Mouse (Mus musculus) myocyte (in vitro differentiated cells): ENCODE data around the gene Hoxc8. TPM values are rescaled to one million over a fixed set of nuclear protein-coding genes. Genes with fewer than 3 reads are reported as not detected.

Experiments
- H3K27me3 ChIP-seq: one replicate; pipeline ENCODE4 v1.6.1; 2011; ENCODE audit not compliant: control insufficient read depth, insufficient read depth, insufficient read length
- H3K36me3 ChIP-seq: one replicate; pipeline ENCODE4 v1.6.1; 2011; ENCODE audit not compliant: control insufficient read depth, insufficient read depth
- H3K4me2 ChIP-seq: one replicate; pipeline ENCODE4 v1.6.1; 2011; ENCODE audit warnings: low read depth, control low read depth
- H3K4me3 ChIP-seq: one replicate; pipeline ENCODE4 v1.5.1; 2011; ENCODE audit warnings: mild to moderate bottlenecking, control low read depth, moderate library complexity
- H3K79me2 ChIP-seq: one replicate; pipeline ENCODE4 v1.6.1; 2011; ENCODE audit not compliant: control insufficient read depth, insufficient read depth
- H3ac ChIP-seq: one replicate; pipeline ENCODE4 v1.6.1; 2011; ENCODE audit not compliant: control insufficient read depth, insufficient read length
- CEBPB ChIP-seq: IDR thresholded peaks from 2 replicates; pipeline ENCODE4 v1.6.1; 2011; ENCODE audit warnings: mild to moderate bottlenecking, moderate library complexity; ENCODE audit not compliant: poor library complexity, insufficient read depth, severe bottlenecking
- E2F4 ChIP-seq: IDR thresholded peaks from one replicate; pipeline ENCODE4 v1.6.1; 2011; ENCODE audit warnings: mild to moderate bottlenecking, control low read depth, moderate library complexity; ENCODE audit not compliant: insufficient read depth
- MAX ChIP-seq: IDR thresholded peaks from one replicate; pipeline ENCODE4 v1.6.1; 2011; ENCODE audit warnings: low read depth, mild to moderate bottlenecking, control low read depth
- MYOD1 ChIP-seq, 3 experiments: IDR thresholded peaks; one replicate each; pipeline ENCODE4 v1.6.1; 2011; ENCODE audit warnings: control low read depth in 2 of 3, low read depth in 2 of 3, mild to moderate bottlenecking in 2 of 3, moderate library complexity in 1 of 3; ENCODE audit not compliant: insufficient read length in 2 of 3, control insufficient read depth in 1 of 3
- MYOG ChIP-seq, 3 experiments: IDR thresholded peaks; one replicate each; pipeline ENCODE4 v1.6.1; 2011; ENCODE audit warnings: control low read depth in 2 of 3, low read depth in 2 of 3, mild to moderate bottlenecking in 2 of 3; ENCODE audit not compliant: insufficient read length in 2 of 3, control insufficient read depth in 1 of 3, insufficient read depth in 1 of 3
- POLR2A ChIP-seq: IDR thresholded peaks from one replicate; pipeline ENCODE4 v1.6.1; 2011; ENCODE audit warnings: low read depth, mild to moderate bottlenecking, control low read depth, moderate library complexity; ENCODE audit not compliant: insufficient read length
- POLR2AphosphoS2 ChIP-seq: IDR thresholded peaks from one replicate; pipeline ENCODE4 v1.6.1; 2011; ENCODE audit warnings: low read depth, control low read depth; ENCODE audit not compliant: insufficient read length
- REST ChIP-seq: IDR thresholded peaks from one replicate; pipeline ENCODE4 v1.6.1; 2011; ENCODE audit warnings: mild to moderate bottlenecking, control low read depth, moderate library complexity; ENCODE audit not compliant: insufficient read depth, insufficient read length
- SRF ChIP-seq: IDR thresholded peaks from one replicate; pipeline ENCODE4 v1.6.1; 2011; ENCODE audit warnings: low read depth; ENCODE audit not compliant: control insufficient read depth, insufficient read length
- TCF12 ChIP-seq: IDR thresholded peaks from one replicate; pipeline ENCODE4 v1.6.1; 2011; ENCODE audit warnings: mild to moderate bottlenecking, control low read depth; ENCODE audit not compliant: poor library complexity, insufficient read depth, severe bottlenecking
- TCF3 ChIP-seq: IDR thresholded peaks from one replicate; pipeline ENCODE4 v1.6.1; 2011; ENCODE audit warnings: low read depth, control low read depth; ENCODE audit not compliant: insufficient read length
- USF1 ChIP-seq: IDR thresholded peaks from one replicate; pipeline ENCODE4 v1.6.1; 2011; ENCODE audit warnings: low read depth, mild to moderate bottlenecking, control low read depth, moderate library complexity
- polyA plus RNA-seq: library from polyadenylated mRNA; unstranded; fragments of >200 nt; fragmentation: generic; extraction: Trizol; gene quantifications from one replicate; pipeline ENCODE4 v1.2.1, GENCODE M21; 2012; ENCODE audit warnings: missing spikeins

Gene Hoxc8
- polyA plus RNA-seq, 1 experiment = 0.71 TPM

GRCm38 (mm10) chr15:102959663-102960191 lies 30.7 kb upstream of the Hoxc8 start:
- no peaks in the 10 kb centered on the region for H3K27me3 ChIP-seq
- peaks cover 98% of the 10 kb centered on the region for H3K79me2 ChIP-seq
- H3K36me3 ChIP-seq = no peaks in the 10 kb centered on the region
- peak overlapping the region; percentile 85 for H3K4me3 ChIP-seq
- H3K4me2 ChIP-seq = peak overlapping the region; percentile 100
- peak overlapping the region; percentile 27 for H3ac ChIP-seq
- TF ChIP-seq POLR2AphosphoS2 (peak; percentile 60), MAX (no peak)

- H3K79me2 ChIP-seq = peaks cover 95% of the 10 kb centered on the region
- H3K36me3 ChIP-seq = no peaks in the 10 kb centered on the region
- H3K27me3 ChIP-seq = no peaks in the 10 kb centered on the region
- H3K4me3 ChIP-seq = peak overlapping the region; percentile 85
- H3K4me2 ChIP-seq = peak overlapping the region; percentile 100
- TF ChIP-seq USF1 (no peak), POLR2A (peak; percentile 59), POLR2AphosphoS2 (peak; percentile 65)
- peak overlapping the region; percentile 11 for H3ac ChIP-seq
Observed at GRCm38 (mm10) chr15:102961728-102962127, 28.7 kb upstream of the Hoxc8 start.

GRCm38 (mm10) chr15:102962492-102962891 lies 27.9 kb upstream of the Hoxc8 start:
- Histone ChIP-seq H3K27me3 (no peaks in the 10 kb centered on the region), H3K4me3 (peak overlapping the region; percentile 85), H3K79me2 (peaks cover 95% of the 10 kb centered on the region), H3K36me3 (no peaks in the 10 kb centered on the region), H3ac (peak overlapping the region; percentile 11), H3K4me2 (peak overlapping the region; percentile 100)
- TF ChIP-seq POLR2A (peak; percentile 8), TCF12 (no peak), E2F4 (no peak), USF1 (no peak), TCF3 (no peak), SRF (no peak), CEBPB (peak; percentile 23; the same call in 1 of the 2 replicates), POLR2AphosphoS2 (peak; percentile 18)

- H3K27me3 ChIP-seq = no peaks in the 10 kb centered on the region
- H3K36me3 ChIP-seq = no peaks in the 10 kb centered on the region
- TF ChIP-seq SRF (no peak), POLR2A (peak; percentile 15), MYOG (IDR thresholded peaks at IDR 0.05; ENCODE audit: control insufficient read depth in 1 of 3, insufficient read depth in 1 of 3, insufficient read length in 2 of 3, low read depth in 2 of 3) (no peak)
- H3K4me3 ChIP-seq = peak overlapping the region; percentile 85
- H3K79me2 ChIP-seq = peaks cover 95% of the 10 kb centered on the region
- H3ac ChIP-seq = peak overlapping the region; percentile 11
- peak overlapping the region; percentile 100 for H3K4me2 ChIP-seq
Observed at GRCm38 (mm10) chr15:102963259-102963658, 27.1 kb upstream of the Hoxc8 start.

DNA sequence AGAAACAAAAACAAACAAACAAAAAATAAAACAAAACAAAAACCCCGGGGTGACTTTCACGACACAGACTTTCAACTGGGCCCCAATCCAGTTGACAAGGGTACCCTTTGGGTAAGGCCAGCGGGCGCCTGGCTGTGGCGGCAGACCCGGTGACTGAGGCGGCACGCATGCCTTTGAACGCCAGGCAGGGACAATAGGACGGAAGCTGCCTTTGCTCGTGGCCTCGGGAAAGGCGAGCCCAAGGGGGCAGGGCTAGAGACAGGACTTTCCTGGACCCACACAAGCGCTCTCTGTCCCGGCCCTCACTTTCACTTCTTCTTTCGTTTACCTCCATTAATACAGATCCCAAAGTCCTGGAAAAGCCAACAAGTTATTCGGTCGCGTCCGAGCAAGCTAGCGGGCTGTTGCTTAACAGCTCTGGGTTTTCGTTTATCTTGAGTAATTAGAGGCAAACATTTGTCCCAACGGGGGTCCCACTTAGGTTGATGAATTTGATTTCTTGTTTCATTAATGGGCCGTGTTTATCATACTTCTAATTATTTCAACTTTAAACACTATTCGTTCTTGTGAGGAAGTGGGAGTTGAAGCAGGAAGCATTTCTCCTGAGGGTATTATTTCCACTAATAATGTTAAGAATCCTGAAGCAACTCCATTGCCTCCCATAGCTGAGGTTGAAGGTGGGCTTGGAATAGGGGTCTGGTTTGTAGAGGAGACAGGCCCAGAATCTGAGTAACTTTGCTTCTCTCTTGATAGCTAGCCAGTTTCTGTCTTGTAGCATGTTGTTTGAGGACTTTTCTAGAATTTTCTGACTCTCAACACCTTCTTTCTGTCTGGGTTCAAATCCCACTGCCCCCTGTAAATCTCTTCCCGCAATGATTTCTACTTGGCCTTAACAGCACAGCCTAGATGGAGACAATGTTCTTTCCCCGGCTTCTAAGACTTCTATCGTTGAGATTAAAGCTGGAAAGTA lies 26.5 kb upstream of the Hoxc8 start:
- no peaks in the 10 kb centered on the region for H3K27me3 ChIP-seq
- peaks cover 95% of the 10 kb centered on the region for H3K79me2 ChIP-seq
- TF ChIP-seq MYOG (IDR thresholded peaks at IDR 0.05; ENCODE audit: control insufficient read depth in 1 of 3, insufficient read depth in 1 of 3, insufficient read length in 2 of 3, low read depth in 2 of 3) (peak in 2 of 3 experiments; percentile 9 to 32), MYOD1 (IDR thresholded peaks at IDR 0.05; ENCODE audit: control insufficient read depth in 1 of 3, insufficient read length in 2 of 3, low read depth in 2 of 3) (peak in 1 of 3 experiments; percentile 36), TCF12 (no peak), MAX (peak; percentile 21), USF1 (no peak), POLR2A (peak; percentile 99), REST (peak; percentile 29), CEBPB (no peak), TCF3 (no peak), E2F4 (peak; percentile 8), POLR2AphosphoS2 (peak; percentile 100), SRF (no peak)
- H3K36me3 ChIP-seq = no peaks in the 10 kb centered on the region
- peak overlapping the region; percentile 11 for H3ac ChIP-seq
- H3K4me2 ChIP-seq = peak overlapping the region; percentile 100
- H3K4me3 ChIP-seq = peak overlapping the region; percentile 85
